In genomic region chr5:123992794-123993193, GRCm38 (mm10) we compare ENCODE assay signal across 9 mouse cellular contexts. TPM values are rescaled to one million over a fixed set of nuclear protein-coding genes. Genes with fewer than 3 reads are reported as not detected.
DNase-seq lines count a peak whose midpoint lies in the region; ATAC-seq and TF ChIP-seq lines count a peak whose summit lies in the region.
"Had no signal": no experiment of that assay in that cellular context is flagged by ENCODE, and none has a peak within 500 bp of the region (broad histone marks: within the 10 kb centered on the region; RNA-seq: fewer than 3 reads in every experiment).

No protein-coding gene starts in this region.

- no peaks in the 10 kb centered on the region for H3K4me1 ChIP-seq in embryonic facial prominence, embryonic 11.5 days (ENCODE audit: control insufficient read depth, insufficient read depth, low read length)
- H3K4me1 ChIP-seq in heart, embryonic 16.5 days (ENCODE audit: control insufficient read depth, insufficient read depth, low read length): peaks cover 31% of the 10 kb centered on the region
- H3K4me1 ChIP-seq in lung, adult 2 months (ENCODE audit: control insufficient read depth, insufficient read depth, low read length): peaks cover 23% of the 10 kb centered on the region

- no peak for TF ChIP-seq POLR2A in lung, adult 2 months (IDR thresholded peaks at IDR 0.05; ENCODE audit: borderline replicate concordance, extremely low read depth, low read depth, low read length)

- H3K36me3 ChIP-seq in embryonic facial prominence, embryonic 11.5 days (replicated peaks; ENCODE audit: control insufficient read depth, insufficient read depth, low read depth, low read length): no peaks in the 10 kb centered on the region
- H3K36me3 ChIP-seq in heart, embryonic 16.5 days (ENCODE audit: control insufficient read depth, insufficient read depth): no peaks in the 10 kb centered on the region

- TF ChIP-seq CTCF in lung, adult 2 months (IDR thresholded peaks at IDR 0.05; ENCODE audit: insufficient read depth, low read length): peak; percentile 95

- 27% methylated on average over 5 of the region's 5 CpGs for whole genome bisulfite sequencing in embryonic facial prominence, embryonic 11.5 days
- 37% methylated on average over 5 of the region's 5 CpGs for WGBS in heart, embryonic 16.5 days
- WGBS in lung, adult 2 months: 33% methylated on average over 5 of the region's 5 CpGs

- H3K27me3 ChIP-seq in embryonic facial prominence, embryonic 11.5 days (ENCODE audit: control insufficient read depth, insufficient read depth, low read length): no peaks in the 10 kb centered on the region
- H3K27me3 ChIP-seq in heart, embryonic 16.5 days (ENCODE audit: control insufficient read depth, insufficient read depth, low read length): no peaks in the 10 kb centered on the region
- H3K27me3 ChIP-seq: embryonic facial prominence, embryonic 12.5 days had no signal

- H3K4me2 ChIP-seq in embryonic facial prominence, embryonic 11.5 days (ENCODE audit: low read depth, low read length): no peak overlapping the region
- no peak overlapping the region for H3K4me2 ChIP-seq in heart, embryonic 16.5 days (ENCODE audit: low read depth, low read length)
- H3K4me2 ChIP-seq: embryonic facial prominence, embryonic 12.5 days had no signal

- no peak overlapping the region for H3K27ac ChIP-seq in embryonic facial prominence, embryonic 11.5 days (replicated peaks; ENCODE audit: low read depth, low read length)
- peak overlapping the region; percentile 87 for H3K27ac ChIP-seq in heart, embryonic 16.5 days (ENCODE audit: low read length)
- H3K27ac ChIP-seq: embryonic facial prominence, embryonic 12.5 days had no signal

- ATAC-seq in embryonic facial prominence, embryonic 11.5 days (replicated peaks; ENCODE audit: insufficient number of reproducible peaks, low FRiP score, low TSS enrichment, low read depth): no peak
- peak; percentile 68 for ATAC-seq in heart, embryonic 16.5 days (replicated peaks; ENCODE audit: extremely low read depth, insufficient read depth, low FRiP score)

- no peaks in the 10 kb centered on the region for H3K9me3 ChIP-seq in embryonic facial prominence, embryonic 11.5 days (replicated peaks; ENCODE audit: control insufficient read depth, low read length)
- no peaks in the 10 kb centered on the region for H3K9me3 ChIP-seq in heart, embryonic 16.5 days (replicated peaks; ENCODE audit: control insufficient read depth, low read length)
- H3K9me3 ChIP-seq: embryonic facial prominence, embryonic 12.5 days had no signal

- no peak overlapping the region for H3K9ac ChIP-seq in embryonic facial prominence, embryonic 11.5 days (replicated peaks; ENCODE audit: low read length)
- peak overlapping the region; percentile 36; the same call in 1 of the 2 replicates for H3K9ac ChIP-seq in heart, embryonic 16.5 days (ENCODE audit: low read length)
- H3K9ac ChIP-seq: embryonic facial prominence, embryonic 12.5 days had no signal

- DNase-seq in 416B (ENCODE audit: low read depth): peak; percentile 79
- DNase-seq in adrenal gland, postnatal 14 days: peak; percentile 91
- peak; percentile 86 for DNase-seq in embryonic facial prominence, embryonic 11.5 days (ENCODE audit: low spot score)
- peak; percentile 89 to 95 for DNase-seq in kidney, postnatal 36 days
- DNase-seq in lung, adult 2 months: peak; percentile 90
- DNase-seq in ovary, postnatal 14 days (ENCODE audit: low spot score): peak; percentile 86
- DNase-seq in thymus, postnatal 10 days (ENCODE audit: low spot score in 2 of 2): peak; percentile 38 to 76

- H3K4me3 ChIP-seq in embryonic facial prominence, embryonic 11.5 days (ENCODE audit: low read depth, low read length): no peak overlapping the region
- H3K4me3 ChIP-seq in heart, embryonic 16.5 days (ENCODE audit: low read length): no peak overlapping the region
- H3K4me3 ChIP-seq in lung, adult 2 months (replicated peaks; ENCODE audit: extremely low read depth, low read depth, low read length): no peak overlapping the region
- H3K4me3 ChIP-seq: embryonic facial prominence, embryonic 12.5 days had no signal

RNA-seq across cellular contexts. Expression of gene Hip1r, which starts 19.4 kb away (rescaled TPM):
- total RNA-seq in adrenal gland, postnatal 14 days (2021): 18.0 and 26.6 TPM in 2 replicates
- polyA plus RNA-seq in embryonic facial prominence, embryonic 11.5 days (2014; fragmentation: Nextera tagmentation; extraction: Ambion mirVana): 3.0 and 5.0 TPM in 2 replicates
- 11.2 and 11.7 TPM in 2 replicates for polyA plus RNA-seq in heart, embryonic 16.5 days (2015; fragmentation: Nextera tagmentation; extraction: Ambion mirVana)
- 31.9 and 36.4 TPM in 2 replicates for polyA plus RNA-seq in lung, adult 2 months (2012; rRNA removed)

RNA-seq across cellular contexts. Expression of gene Vps37b, which starts 39.3 kb away (rescaled TPM):
- 65.2 and 85.1 TPM in 2 replicates for total RNA-seq in adrenal gland, postnatal 14 days (2021)
- 29.2 and 31.3 TPM in 2 replicates for polyA plus RNA-seq in embryonic facial prominence, embryonic 11.5 days (2014; fragmentation: Nextera tagmentation; extraction: Ambion mirVana)
- 58.7 and 61.4 TPM in 2 replicates for polyA plus RNA-seq in heart, embryonic 16.5 days (2015; fragmentation: Nextera tagmentation; extraction: Ambion mirVana)
- polyA plus RNA-seq in lung, adult 2 months (2012; rRNA removed): 36.6 and 39.3 TPM in 2 replicates
